Mouse (Mus musculus): ENCODE measurements at regions not wholly inside any gene's neighbourhood (a gene's known extent, or its start where the extent isn't known, plus 50 kb on each side); places are given as distances from the start of the nearest gene placed in this dataset. TPM values are rescaled to one million over a fixed set of nuclear protein-coding genes. Genes with fewer than 3 reads are reported as not detected.

GRCm38 (mm10) chr13:10447806-10448205 is 87.2 kb upstream of the Chrm3 start:
- Histone ChIP-seq H3K4me2 (replicated peaks; ENCODE audit: low read depth, low read length) (no peak overlapping the region), H3K27ac (ENCODE audit: low read length) (no peak overlapping the region), H3K36me3 (ENCODE audit: insufficient read depth, low read length) (no peaks in the 10 kb centered on the region), H3K9ac (replicated peaks; ENCODE audit: low read length) (no peak overlapping the region), H3K4me1 (ENCODE audit: insufficient read depth, low read length) (no peaks in the 10 kb centered on the region), H3K27me3 (ENCODE audit: insufficient read depth, low read length) (no peaks in the 10 kb centered on the region), H3K4me3 (ENCODE audit: low read length) (no peak overlapping the region), H3K9me3 (ENCODE audit: low read length) (no peaks in the 10 kb centered on the region)
- no peak for ATAC-seq (ENCODE audit: low FRiP score, low TSS enrichment)
- WGBS: 72% methylated on average over 1 of the region's 1 CpGs

GRCm38 (mm10) chr13:10445679-10446078 is 85.0 kb upstream of the Chrm3 start:
- Histone ChIP-seq H3K4me2 (replicated peaks; ENCODE audit: low read depth, low read length) (no peak overlapping the region), H3K4me1 (ENCODE audit: insufficient read depth, low read length) (no peaks in the 10 kb centered on the region), H3K36me3 (ENCODE audit: insufficient read depth, low read length) (no peaks in the 10 kb centered on the region), H3K4me3 (ENCODE audit: low read length) (no peak overlapping the region), H3K27ac (ENCODE audit: low read length) (no peak overlapping the region), H3K27me3 (ENCODE audit: insufficient read depth, low read length) (no peaks in the 10 kb centered on the region), H3K9ac (replicated peaks; ENCODE audit: low read length) (no peak overlapping the region), H3K9me3 (ENCODE audit: low read length) (no peaks in the 10 kb centered on the region)
- 55% methylated on average over 3 of the region's 3 CpGs for WGBS
- no peak for ATAC-seq (ENCODE audit: low FRiP score, low TSS enrichment)

Small RNAs in the stretch of these regions (microRNA-seq; reads per million reads assigned to microRNA genes)
- not detected for gene Gm23415
